Mouse (Mus musculus) right cerebral cortex, postnatal 25 days (tissue): ENCODE data around the gene Btbd3.
"Not testable (repeated sequence)": the region's sequence is repeated elsewhere in the genome, so short reads cannot be mapped to it uniquely, and the experiment has no call there.

Source experiments
- DNase-seq: peaks from one replicate; pipeline ENCODE4 v3.0.0; 2022

Btbd3 gene

GRCm38 (mm10) chr2:138280225-138280711, 23.9 kb downstream of the Btbd3 start:
- no peak for DNase-seq

DNA sequence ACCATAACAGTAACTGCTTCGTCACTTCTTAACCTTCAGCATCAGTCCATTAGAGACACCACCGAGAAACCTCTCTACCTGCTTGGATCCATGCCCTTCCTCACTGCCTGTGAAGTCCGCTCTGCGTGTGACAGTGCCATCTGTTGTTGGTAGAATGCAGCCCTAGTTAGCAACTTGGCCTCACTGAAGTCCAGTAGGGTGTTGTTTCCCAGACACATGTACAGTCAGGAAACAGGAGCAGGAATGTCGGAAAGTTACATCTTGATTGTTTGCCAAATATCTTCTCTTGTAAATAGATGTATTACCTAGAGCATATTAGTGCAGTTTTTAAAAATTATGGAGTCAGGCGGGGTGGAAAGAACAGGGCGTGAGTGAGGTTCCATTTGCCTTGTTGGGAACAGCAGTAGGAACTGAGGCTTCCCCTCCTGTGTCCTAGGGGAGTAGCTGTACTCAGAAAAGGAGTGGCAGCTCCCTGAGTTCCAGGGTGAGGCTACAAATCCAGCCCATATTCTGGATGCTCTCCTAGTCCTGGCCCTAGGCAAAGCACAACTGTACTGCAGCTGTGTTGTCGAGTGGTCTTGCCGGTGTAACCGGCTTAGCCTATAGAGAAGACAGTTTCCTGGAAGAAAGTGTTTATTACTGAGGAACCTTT, 25.3 kb downstream of the Btbd3 start:
- peak; percentile 34 for DNase-seq

- no peak for DNase-seq
These were observed 27.0 kb downstream of the Btbd3 start for GRCm38 (mm10) chr2:138283372-138283771.

GRCm38 (mm10) chr2:138283856-138284255, 27.5 kb downstream of the Btbd3 start:
- DNase-seq = no peak

- DNase-seq = no peak
These were observed 29.4 kb downstream of the Btbd3 start for GRCm38 (mm10) chr2:138285811-138286210.

DNA sequence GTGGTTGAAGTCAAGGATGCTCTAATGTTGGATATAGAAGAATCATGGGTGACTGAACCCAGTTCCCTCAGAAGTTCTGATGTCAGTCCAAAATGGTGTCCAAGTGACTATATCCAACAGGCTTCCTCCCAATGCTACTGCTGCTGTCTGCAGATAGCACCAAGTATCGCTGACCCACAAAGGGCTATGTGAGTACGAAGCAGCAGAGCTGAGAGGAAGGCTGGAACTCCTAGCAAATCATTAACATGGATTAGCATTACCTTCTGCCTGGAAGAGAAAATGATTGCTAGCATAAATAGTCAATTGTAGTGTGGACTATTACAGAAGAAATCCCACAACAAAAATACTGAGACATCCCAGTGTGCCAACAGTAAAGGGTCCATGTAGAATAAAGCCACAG, 33.8 kb downstream of the Btbd3 start:
- no peak for DNase-seq

- no peak for DNase-seq
These were observed 37.9 kb downstream of the Btbd3 start for GRCm38 (mm10) chr2:138294286-138294685.

DNA sequence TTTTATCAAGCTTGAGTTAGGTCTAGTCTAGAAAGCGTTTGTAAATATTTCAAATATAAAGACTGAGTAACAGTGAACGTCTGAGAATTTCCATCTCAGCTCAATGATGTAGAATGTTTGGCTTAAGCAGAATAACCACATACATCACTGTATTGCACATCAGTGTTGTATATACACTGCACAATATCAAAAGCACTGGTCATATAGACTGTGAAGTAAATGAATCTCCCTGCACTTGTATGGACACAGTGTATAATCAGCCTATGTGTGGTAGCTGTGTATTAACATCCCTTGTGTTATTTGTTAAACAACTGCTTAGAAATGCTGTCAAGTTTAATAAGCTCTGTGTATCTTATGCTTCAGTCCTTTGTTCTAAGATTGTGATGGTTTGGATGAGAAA, 49.9 kb downstream of the Btbd3 start:
- no peak for DNase-seq

- DNase-seq = peak; percentile 16
These were observed 59.3 kb downstream of the Btbd3 start for GRCm38 (mm10) chr2:138315644-138316043.

GRCm38 (mm10) chr2:138320408-138320807, 64.0 kb downstream of the Btbd3 start:
- DNase-seq = no peak

- no peak for DNase-seq
These were observed 64.7 kb downstream of the Btbd3 start for GRCm38 (mm10) chr2:138321041-138321481.

DNA sequence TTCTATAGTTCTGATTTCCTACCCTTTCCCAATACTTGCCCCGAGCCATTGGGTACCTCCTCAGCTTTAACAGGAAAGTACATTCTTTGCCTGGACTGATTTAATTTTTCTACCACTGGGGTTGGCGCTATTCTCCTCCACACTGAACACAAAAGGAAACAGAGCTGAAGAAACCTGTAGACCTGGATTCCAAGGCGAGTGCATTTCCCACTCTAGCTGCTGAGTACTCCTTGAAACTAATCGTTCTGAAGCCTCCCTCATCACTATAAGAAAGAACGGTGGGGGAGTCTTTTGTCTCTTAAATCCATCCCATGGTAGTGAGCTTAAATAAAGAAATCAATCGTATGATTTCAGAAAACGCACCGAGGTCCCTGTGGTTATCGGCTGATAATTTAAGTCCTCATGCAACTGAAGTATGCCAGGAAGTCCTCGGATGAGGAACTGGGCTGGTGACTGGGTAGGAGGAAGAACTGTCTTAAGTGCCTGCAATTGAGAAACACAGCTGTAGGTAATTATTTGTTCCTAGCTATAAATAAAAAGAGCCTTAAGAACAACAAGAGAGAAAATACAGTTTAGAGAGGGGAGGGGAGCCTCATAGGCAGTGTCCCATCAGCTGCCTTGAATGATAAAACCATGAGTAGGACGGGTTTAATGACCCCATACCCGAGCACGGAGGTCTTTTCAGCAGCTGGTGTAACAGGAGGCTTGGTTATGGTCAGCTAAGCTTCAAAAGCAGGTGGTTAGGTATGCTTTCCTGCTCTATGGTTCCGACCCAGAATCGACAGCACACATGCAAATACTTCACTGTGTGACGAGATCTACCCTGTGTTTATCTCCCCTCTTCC, 66.1 kb downstream of the Btbd3 start:
- no peak for DNase-seq

DNA sequence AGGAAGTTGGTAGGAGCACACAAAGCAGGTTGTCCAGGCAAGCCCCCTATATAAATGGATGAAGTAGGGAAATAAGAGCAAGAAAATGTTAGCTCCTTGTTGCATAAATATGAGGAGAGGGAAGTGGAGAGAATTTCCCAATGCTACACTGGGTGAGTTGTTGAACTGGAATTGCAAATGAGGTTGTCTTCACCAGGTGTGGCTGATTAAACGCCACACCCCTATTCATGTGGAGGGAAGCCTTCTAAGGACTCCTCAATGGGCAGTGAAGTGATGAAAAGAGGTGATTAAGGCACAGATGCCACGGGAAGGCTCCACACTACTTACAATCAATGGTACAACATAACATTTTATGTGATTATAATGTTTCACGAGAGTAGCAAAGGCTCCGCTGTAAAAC, 70.0 kb downstream of the Btbd3 start:
- DNase-seq = no peak

DNA sequence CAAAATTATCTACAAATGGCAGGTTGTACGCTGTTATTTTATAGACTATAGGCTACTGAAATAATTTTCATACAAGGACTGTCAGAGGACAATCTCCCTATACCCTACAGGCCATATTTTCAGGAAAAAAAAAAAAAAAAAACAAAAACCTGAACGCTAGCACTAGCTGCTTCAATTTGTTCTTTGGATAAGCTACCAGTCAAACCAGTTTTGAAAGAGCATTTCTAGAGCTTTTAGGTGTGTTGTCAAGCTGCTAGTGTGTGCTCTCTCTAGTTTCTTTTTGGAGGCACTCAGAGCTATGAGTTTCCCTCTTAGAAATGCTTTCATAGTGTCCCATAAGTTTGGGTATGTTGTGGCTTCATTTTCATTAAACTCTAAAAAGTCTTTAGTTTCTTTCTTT, 77.8 kb downstream of the Btbd3 start:
- DNase-seq = not testable (repeated sequence)

- no peak for DNase-seq
These were observed 81.6 kb downstream of the Btbd3 start for GRCm38 (mm10) chr2:138337886-138338494.

- DNase-seq = no peak
These were observed 82.2 kb downstream of the Btbd3 start for GRCm38 (mm10) chr2:138338524-138338923.

- no peak for DNase-seq
These were observed 99.0 kb downstream of the Btbd3 start for GRCm38 (mm10) chr2:138355366-138355765.

- no peak for DNase-seq
These were observed 106.1 kb downstream of the Btbd3 start for GRCm38 (mm10) chr2:138362474-138362873.

DNA sequence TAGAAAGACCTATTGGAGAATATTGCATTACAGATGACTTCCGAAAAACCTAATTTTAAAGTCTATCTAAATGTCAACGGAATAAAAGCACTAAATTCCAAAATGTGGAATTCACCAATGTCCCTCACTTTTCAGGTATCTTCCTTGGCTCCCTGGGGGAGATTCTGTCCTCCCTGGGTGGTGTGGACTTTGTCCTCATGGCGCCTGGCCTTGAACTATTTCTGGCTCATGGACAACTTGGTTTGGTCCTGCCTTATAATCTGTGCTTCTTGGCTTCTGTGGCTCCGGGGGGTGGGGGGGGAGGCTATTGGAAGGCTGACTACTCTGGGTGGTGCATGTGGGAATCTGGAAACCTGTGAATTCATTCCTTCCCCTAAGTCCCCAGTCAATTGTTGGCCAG, 109.0 kb downstream of the Btbd3 start:
- DNase-seq = no peak

GRCm38 (mm10) chr2:138374556-138374955, 118.2 kb downstream of the Btbd3 start:
- DNase-seq = no peak

- no peak for DNase-seq
These were observed 122.5 kb downstream of the Btbd3 start for GRCm38 (mm10) chr2:138378855-138379254.

- DNase-seq = no peak
These were observed 128.4 kb downstream of the Btbd3 start for GRCm38 (mm10) chr2:138384762-138385161.

DNA sequence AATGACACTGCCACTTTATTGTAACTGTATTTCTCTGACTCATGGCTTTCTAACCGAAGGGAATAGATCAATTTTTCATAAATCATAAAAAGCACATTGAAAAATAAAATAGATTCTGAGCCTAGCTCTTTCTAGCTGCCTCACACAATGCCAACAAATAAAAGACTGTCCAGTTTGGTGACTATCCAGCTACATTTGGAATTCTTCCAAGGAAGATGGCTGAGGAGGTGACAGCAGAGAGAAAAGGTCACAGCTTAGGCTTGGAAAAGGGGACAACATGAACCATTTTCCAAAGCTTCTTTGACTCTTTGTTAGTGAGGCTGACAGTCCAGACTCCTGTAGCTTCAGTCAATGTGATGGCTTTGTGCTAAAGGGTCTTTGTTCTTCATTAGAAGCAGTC, 132.2 kb downstream of the Btbd3 start:
- DNase-seq = no peak

GRCm38 (mm10) chr2:138403046-138403445, 146.7 kb downstream of the Btbd3 start:
- no peak for DNase-seq
